Mouse (Mus musculus) spleen, postnatal 14 days (tissue): Measurements from ENCODE around the gene Ubac1.
A peak's percentile ranks its signal among the peaks of the same experiment; 100 is the strongest.

Experiments
- DNase-seq, 2 experiments: peaks; one replicate each; pipeline ENCODE4 v3.0.0; 2021 to 2022; ENCODE audit warnings: low spot score in 2 of 2

The Ubac1 gene

DNA sequence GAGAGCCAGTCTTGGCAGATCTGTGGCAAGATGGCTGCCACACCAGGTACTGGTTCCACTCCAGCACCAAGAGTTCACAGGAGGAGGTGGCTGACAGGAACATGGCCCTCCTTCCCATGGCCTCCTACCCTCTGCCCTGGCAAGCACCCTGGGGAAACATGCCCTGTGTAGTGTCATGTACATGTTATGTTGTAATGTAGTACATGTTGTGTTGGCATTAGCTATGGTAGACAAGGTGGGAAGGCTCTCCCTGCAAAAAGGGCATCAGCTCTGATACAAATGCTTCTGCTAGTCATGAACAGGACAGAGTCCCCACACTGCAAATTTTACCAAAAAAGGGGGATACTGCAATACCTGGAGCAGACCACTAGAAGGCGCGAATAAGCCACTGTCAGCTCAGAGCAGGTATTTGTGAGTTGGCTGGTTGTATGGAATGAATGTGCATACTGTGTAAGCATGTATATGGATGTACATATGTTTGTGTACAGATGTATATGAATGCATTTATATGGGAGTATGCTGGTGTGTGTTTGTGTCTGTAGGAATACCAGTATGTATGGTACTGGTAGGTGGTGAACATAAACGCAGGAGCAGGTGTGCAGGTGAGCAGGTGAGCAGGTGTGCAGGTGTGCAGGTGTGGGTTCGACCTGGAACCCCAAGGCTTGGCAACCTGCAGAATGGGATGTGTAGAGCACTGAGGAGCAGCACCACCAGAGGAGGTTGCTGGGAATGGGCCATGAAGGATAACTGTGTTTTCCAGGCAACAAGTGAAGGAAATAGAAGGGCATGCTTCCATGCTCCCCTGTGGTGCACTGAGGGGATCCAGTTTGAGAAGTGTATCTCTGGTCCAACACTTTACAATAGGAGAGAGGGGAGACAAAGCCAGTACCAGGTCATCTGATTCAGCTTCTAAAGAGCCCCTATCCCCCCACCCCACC lies 2.9 kb upstream of the Ubac1 start:
- DNase-seq, result peak in 1 of 2 experiments; percentile 51

DNA sequence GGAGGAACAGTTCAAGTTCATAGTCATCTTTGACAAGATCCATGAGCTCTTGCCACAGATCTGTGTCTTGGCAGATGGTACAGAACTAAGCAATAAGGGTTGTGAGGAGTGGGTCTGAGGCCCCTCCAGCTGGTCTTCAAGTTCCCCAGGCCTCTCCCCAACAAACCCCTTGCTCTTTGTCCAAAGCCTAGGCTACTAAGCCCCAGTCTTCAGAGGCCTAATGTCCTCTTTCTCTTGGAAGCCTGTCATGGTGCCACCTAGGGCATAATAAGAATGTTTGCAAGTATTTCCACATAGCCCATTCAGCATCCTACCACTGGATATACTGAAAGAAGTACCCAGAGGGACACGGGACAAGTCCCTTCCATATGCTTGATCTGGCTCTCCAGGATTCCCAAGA lies 1.1 kb upstream of the Ubac1 start:
- DNase-seq, result no peak

DNA sequence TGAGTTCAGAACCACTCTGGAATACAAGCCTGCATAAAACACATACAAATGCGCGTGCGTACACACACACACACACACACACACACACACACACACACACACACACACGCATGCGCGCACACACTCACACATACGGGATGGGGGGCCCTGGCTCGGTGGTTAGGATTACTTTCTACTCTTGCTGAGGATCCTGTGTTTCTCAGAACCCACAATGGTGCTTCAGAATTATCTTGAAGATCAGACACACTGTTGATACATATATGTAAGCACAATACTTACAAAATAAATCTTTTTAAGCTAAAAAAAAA lies 665 bp upstream of the Ubac1 start:
- no peak for DNase-seq

DNA sequence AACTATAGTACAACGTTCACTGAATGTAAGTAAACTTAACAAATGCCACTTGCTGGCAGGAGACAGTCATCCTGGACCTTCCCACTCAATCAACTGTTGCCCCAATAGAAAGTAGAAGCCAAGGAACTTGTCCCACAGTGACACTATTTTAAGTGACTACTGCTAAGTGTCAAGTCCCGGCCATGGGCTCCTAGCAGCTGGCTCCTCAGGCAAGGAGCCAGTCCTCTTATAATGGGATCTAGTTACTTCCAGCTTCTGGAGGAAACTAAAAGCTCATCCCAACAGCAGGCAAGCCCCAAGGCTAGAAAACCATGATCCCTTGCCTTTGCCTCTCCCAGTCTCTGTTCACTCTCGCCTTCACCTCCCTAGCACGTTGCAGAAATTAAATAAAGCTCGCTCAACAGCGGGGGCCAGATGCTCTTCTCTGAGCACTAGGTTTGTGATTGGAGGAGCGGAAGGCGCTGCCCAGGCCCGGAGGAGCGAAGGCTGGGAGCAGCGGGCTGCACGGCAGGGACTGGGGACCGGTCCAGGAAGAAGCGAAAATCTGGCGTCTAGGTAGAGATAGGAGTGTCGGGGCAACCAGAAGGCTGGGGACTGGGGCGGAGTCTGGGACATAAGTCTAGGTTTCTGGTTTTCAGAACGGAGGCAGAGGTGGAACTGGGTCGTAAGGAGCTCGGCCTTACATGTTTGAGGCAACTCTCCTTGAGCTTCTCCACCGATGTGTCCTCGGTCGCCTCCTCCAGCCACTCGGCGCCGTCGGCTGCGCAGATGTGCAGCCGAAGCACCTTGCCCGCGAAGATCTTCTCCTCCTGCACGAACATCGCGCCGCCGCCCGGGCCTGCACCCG lies 610 bp downstream of the Ubac1 start:
- DNase-seq, result peak; percentile 31 to 51

DNA sequence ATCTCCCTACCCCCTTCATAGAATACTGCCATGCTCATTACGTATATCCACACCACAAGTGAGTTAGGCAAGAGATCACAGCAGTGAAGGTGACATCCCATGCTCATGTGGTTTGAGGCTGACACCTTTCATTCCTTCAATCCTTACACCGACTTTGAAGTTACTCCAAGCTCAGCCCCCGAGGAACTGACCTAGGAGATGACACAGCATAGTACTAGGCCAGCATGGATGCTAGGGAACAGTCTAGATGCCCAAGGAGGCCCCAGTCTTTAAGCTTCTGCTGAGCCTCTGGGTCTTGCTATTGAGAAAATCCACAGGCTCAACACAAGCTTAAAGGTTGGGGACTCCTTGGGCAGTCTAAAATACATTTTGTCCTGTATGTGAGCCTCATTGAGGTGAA lies 1.6 kb downstream of the Ubac1 start:
- DNase-seq, result no peak

DNA sequence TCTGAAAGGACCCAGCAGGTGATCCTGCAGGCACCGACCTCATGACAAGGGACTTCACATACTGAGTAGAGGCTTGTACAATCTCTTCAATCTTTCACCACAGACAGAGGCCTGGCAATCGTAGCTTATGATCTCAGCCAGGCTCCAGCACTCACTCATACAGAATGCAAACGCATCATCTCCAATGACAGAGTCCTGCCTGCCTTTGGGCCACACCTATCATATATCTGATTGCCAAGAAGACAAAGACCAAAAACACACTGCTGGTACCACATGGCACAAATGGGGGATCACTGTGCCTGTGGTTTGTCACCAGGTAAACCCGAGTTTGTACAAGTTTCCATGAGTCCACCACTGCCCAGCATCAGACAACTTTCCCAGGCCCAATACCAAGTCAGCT lies 4.2 kb downstream of the Ubac1 start:
- DNase-seq, result no peak

DNA sequence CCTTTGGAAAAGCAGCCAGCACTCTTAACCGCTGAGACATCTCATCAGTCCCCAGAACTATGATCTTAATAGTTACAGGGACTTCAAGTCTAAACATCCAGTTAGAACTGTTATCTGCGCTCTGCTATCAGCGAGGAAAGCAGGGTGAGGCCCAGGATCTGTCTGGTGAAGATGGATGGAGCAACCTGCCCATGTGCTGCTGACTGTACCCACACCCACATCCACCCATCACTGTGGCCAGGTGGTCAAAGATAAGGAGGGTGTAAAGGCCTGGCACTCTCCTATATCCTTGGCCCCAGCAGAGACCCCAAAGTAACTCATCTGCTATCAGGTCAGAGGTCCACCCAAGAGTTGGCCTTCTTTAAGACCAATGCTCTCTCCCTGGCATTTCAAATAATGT lies 7.9 kb downstream of the Ubac1 start:
- DNase-seq, result peak; percentile 45 to 63

DNA sequence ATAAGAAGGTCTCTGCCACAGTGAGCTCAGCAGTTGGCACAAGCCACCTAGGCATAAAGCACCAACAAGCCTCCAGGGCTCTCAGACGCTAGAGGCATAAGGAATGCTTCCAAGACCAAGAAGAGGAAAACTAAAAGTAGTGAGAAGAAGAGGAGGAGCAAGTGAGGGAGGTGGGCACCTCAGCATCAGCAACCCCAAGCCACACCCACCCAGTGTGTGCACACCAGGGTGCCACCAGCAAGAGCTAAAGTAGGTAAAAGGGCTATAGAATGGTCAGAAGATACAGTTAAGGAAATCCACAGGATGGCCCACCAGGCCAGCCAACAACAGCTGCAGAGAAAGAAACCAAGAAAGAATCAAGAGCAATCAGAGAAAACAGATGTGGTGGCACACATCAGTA lies 10.1 kb downstream of the Ubac1 start:
- DNase-seq, result no peak

DNA sequence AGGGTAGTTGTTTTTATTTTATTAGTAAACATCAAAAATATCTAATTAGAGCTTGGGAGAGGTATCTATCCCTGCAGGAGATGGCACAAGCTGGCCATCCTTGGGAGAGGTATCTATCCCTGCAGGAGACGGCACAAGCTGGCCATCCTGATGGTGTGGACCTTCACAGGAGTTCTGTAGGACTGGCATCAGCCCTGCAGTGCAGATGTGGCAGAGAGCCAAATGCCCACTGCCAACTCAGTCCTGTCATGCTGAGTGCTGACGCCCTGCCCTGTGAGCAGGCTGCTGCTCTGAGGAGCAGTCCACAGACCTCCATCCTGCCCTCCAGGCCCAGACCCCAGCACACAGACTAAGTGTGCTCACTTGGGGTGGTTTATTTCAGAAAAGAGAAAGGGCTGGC lies 19.5 kb downstream of the Ubac1 start:
- DNase-seq, result no peak

DNA sequence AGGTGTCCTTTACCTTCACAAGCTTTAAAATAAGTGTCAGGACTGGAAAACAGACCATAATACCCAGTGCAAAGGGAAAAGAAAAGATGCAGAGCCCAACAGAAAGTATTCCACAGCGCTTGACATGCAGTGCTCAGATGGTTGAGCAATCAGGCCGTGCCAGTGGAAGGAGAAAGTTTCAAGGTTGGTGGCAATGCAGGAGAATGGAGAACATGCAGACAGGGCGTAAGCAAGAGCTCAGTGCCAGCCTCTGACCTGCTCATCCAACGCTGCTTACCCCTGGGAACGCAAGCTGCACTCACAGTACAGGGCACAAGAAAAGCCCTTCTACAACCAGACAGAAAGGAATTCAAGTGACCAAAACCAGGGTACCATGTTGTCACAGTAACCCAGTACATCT lies 20.4 kb downstream of the Ubac1 start:
- no peak for DNase-seq

DNA sequence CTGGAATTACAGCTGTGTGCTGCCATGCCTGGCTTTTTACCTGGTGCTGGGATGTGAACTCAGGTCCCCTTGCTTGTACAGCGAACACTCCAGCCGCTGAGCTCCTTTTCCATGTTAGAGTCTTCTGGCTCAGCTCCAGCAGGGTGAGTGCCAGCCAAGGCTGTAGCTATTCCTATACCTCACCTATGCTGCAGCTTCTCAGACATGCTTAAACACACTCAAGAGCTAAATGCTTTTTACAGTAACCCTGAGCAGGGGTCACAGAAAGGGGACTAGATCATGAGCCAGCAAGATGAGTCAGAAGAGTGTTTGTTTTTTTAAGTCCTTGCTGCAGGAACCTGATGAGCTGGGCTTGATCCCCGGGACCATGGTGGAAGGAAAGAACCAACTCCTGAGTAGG lies 23.8 kb downstream of the Ubac1 start:
- DNase-seq, result no peak

DNA sequence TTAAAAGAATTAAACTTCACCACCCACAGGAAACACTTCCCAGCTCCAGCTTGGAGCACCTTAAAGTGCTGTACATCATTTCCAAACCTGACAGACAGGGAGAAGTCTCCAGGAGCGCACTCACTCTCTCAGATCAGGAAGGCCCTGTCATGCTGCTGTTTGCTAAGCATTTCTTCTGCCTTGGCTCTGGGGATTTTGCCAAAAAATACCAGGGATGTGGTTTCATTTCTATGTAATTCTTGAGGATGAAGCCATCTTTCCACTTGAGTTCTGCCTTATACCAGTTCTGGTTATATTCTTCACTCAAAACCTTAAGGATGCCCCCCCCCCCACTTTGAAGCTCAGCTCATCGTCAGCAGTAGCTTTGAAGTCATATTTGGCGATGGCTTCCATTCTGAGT lies 26.8 kb downstream of the Ubac1 start:
- no peak for DNase-seq

DNA sequence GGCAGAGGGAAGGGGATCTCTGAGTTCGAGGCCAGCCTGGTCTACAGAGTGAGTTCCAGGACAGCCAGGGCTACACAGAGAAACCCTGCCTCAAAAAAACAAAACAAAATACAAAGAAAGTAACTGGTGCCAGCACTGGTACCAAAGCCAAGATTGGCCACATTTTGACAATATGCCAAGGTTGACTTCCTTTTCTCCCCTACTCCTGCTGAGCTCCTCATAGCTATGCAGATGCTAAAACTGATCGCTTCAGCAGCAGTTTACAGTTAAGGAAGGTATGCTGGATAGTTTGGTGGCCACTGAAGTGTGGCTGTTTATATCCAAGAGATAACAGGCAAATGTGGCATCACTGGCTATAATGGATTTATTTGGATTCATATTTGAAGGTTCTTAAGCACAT lies 29.3 kb downstream of the Ubac1 start:
- no peak for DNase-seq

DNA sequence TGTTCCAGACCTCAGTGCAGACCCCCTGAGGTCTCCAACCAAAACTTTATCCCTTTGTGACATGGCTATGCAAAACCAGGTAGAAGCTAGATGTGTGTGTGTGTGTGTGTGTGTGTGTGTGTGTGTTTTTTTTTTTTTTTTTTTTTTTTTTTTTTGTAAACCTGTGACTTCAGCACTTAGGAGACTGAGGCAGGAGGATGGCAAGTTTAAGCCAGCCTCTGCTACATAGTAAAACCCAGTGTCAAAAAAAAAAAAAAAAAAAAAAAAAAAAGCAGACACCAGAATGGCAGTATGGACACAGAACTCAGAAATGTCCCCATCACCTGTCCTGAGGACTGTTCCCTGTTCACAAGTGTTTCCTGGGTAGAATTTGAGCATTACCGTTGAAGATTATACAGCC lies 31.9 kb downstream of the Ubac1 start:
- DNase-seq, result no peak

DNA sequence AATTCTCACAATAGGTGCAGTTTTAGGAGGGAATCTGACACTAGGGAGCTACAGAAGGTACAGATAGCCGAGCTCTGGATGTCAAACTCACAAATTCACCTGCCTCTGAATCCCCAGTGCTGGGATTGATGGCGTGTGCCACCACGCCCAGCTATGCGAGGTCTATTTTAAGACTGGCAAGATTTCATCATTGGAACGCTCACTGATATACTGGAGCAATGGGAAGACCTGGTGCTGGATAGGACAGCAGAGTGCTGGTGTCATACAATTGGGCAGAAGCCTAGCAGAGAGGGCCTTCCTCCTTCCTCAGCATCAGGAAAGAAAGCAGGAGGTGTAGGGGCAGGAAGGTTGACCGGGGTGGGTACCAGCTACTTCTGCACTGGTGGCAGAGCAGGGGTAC lies 33.7 kb downstream of the Ubac1 start:
- no peak for DNase-seq

DNA sequence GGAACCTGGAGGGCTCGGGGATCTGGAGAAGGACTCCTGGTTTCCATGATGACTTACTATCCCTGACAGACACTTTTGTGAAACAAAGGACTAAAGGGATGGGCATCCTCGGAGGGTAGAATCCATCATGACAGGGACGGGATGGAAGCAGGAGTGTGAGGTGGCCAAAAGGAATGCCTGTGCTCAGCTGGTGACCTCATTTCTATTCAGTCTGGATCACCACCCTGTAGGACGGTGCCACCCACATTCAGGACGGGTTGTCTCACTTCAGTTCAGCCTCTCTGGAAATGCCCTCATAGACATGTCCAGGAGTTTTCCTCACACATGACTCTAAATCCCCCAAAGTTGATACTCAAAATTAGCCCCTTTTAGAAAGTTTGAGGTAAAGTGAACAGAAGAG lies 34.9 kb downstream of the Ubac1 start:
- DNase-seq, result no peak

DNA sequence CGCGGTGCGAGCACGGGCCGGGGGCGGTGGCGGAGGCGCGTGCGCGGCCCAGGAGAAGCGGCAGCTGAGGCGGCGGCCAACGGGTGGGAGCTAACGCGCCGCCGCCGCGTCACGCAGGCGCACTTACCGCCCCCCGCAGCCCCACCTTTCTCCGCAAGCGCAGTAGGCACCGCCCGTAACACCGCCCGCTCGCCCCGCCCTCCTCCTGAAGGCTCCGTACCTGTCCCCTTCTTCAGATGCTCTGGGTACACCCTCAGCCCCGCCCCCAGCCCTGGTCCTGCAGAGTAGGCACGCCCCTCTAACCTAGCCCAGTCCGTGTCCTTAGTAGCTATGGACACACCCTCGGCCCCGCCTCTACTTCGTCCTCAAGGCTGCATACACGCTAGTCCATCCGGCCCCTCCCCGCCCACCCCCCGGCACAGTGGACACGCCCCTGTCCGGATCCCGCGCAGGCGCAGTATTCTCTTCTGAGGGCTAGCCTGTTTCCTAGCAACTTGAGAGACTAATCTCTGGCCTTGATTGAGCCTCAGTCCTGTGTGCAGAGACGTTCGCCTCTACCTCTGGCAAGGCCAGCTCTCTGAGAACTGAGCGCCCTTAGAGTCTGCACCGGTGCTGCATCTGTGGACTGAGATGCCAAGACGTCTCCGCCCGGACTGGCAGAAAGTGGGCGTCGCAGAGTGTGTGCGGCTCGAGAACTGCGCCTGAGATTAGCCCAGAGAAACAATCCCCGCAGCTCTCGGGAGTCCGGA lies 38.2 kb downstream of the Ubac1 start, which contains the start of gene Camsap1:
Gene Camsap1 (minus strand): TSS at position 124 of the 749 bp plus-strand sequence.
- DNase-seq, result peak; percentile 99 to 100

DNA sequence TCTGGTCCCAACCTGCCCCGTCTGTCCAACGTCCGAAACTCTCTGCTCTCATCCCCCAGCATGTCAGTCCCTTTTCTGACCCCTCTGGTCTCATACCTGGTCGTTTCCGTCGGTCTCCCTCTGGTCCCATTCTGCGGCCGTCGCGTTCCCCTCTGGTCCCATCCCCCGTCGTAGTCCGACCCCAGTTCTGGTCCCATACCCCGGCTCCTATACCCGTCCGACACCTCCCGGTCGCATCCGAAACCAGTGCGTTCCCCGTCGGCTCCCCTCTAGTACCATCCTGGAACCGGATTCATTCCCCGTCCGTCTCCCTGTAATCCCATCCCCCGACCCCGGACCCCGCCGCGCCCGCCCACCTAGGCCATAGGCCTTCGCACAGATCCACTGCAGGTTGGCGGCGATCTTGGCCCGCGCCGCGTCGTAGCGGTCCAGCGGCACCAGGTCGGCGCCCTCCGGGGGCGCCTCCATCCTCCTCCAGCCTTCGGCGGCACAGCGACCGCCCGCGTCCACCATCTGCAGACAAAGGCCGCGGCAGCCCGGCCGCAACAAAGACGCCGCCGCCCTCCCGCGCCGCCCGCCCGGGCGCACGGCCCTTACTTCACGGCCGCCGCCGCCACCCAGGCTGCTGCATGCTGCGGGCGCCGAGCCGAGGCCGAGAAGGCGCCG lies 39.0 kb downstream of the Ubac1 start:
- DNase-seq, result peak; percentile 10 to 34

DNA sequence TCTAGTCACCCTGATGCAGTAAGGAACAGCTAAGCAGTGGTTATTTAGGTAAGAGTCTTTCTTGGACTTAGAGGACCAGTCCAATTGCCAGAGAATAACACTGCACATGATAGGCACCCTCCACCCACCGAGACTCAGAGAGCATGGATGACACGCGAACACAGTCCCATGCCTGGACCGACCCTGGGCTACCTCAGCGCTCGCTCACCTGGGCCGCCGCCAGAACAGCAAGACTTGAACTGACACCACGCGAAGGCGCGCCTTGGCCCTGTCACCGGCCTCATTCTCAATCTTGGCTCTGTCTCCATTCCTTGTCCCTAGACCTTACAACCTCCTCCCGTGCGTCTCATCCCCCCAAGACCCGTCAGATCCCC lies 39.5 kb downstream of the Ubac1 start:
- DNase-seq, result peak; percentile 27 to 31

DNA sequence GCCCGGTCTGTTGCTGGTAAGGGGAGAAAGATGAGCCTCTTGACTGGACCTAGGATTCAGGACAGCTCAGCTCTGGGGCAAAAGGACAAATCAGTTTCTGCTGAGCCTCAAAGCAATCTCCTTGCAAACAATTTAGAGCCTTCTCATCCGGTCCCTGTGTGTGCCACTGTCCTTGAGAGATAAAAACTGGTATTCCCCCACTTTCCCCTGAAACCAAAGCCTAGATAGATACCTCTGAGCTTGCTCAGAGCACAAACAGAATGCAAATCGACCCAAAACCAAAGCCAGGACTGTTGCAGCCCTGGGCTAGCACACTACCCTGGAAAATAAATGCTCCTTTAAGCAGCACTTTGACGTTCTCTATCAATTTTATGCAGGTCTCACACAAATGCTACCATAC lies 42.5 kb downstream of the Ubac1 start:
- DNase-seq, result no peak

DNA sequence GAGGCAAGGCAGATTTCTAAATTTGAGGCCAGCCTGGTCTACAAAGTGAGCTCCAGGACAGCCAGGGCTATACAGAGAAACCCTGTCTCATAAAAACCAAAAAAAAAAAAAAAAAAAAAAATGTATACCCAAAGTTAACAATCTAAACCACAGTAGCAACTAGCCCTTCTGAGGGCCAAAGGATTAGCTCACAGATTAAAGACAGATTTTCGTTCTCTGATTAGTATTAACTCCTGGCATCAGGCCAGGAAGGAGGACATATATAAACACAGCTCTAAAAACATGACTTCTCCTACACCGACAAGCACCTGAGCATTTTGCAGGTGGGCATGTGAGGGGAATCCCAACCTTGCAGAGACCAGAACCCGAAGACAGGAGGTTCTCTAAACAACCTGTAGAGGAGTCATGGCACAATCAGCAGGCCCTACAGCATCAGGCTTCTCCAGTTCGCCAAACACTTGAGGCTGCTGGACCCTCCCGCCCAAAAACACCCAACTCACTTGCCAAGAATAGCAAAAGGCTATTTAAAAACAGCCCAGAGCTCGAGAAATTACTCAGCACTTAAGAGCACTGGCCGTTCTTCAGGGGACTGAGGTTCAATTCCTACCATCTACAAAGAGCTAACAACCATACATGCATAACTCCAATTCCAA lies 43.8 kb downstream of the Ubac1 start:
- no peak for DNase-seq
